Mouse (Mus musculus) embryonic facial prominence, embryonic 14.5 days (tissue): Measurements from ENCODE around the gene Zfhx3. TPM values are rescaled to one million over a fixed set of nuclear protein-coding genes. Genes with fewer than 3 reads are reported as not detected.

Experiments used
- ATAC-seq: fragments of 200-750 bp; cut with Nextera tagmentation; 2 replicates; pipeline ENCODE4 v1.8.0; 2017; ENCODE audit warnings: low read depth, moderate number of reproducible peaks, moderate TSS enrichment
- DNase-seq: peaks from one replicate; pipeline ENCODE4 v3.0.0-alpha.2; 2015; ENCODE audit warnings: low spot score
- H3K27ac ChIP-seq: fragments of 300-500 bp; sonication (generic); replicated peaks from 2 replicates; pipeline ENCODE4 v1.5.1; 2014; ENCODE audit warnings: low read depth, mild to moderate bottlenecking, low read length, moderate library complexity
- H3K27me3 ChIP-seq: fragments of 300-500 bp; sonication (generic); replicated peaks from 2 replicates; pipeline ENCODE4 v1.6.1; 2014; ENCODE audit warnings: low read length; ENCODE audit not compliant: control insufficient read depth, insufficient read depth
- H3K36me3 ChIP-seq: fragments of 300-500 bp; sonication (generic); 2 replicates; pipeline ENCODE4 v1.6.1; 2014; ENCODE audit warnings: low read length, mixed read lengths; ENCODE audit not compliant: control insufficient read depth, insufficient read depth
- H3K4me1 ChIP-seq: fragments of 300-500 bp; sonication (generic); 2 replicates; pipeline ENCODE4 v1.6.1; 2014; ENCODE audit warnings: antibody characterized with exemption, low read length; ENCODE audit not compliant: control insufficient read depth, insufficient read depth
- H3K4me2 ChIP-seq: fragments of 300-500 bp; sonication (generic); 2 replicates; pipeline ENCODE4 v1.6.1; 2014; ENCODE audit warnings: low read depth, mild to moderate bottlenecking, low read length, moderate library complexity, mixed read lengths
- H3K4me3 ChIP-seq: fragments of 300-500 bp; sonication (generic); 2 replicates; pipeline ENCODE4 v1.5.1; 2014; ENCODE audit warnings: low read depth, mild to moderate bottlenecking, low read length
- H3K9ac ChIP-seq: fragments of 300-500 bp; sonication (generic); 2 replicates; pipeline ENCODE4 v1.6.1; 2014; ENCODE audit warnings: low read depth, mild to moderate bottlenecking, low read length, moderate library complexity, mixed read lengths
- H3K9me3 ChIP-seq: fragments of 300-500 bp; sonication (generic); 2 replicates; pipeline ENCODE4 v1.6.1; 2016; ENCODE audit warnings: low read length; ENCODE audit not compliant: control insufficient read depth
- whole genome bisulfite sequencing: fragments of 180-500 bp; shearing (Covaris S2); extraction: QIAGEN DNeasy Blood & Tissue Kit; methylation state at CpG from one replicate; pipeline ENCODE4 v1.1.7; 2014; 5-methylcytosine and 5-hydroxymethylcytosine counted together
- polyA plus RNA-seq: library from polyadenylated mRNA; unstranded; fragments of >200 nt; fragmentation: Nextera tagmentation; extraction: Ambion mirVana; gene quantifications from 2 replicates; pipeline ENCODE4 v1.2.1, GENCODE M21; 2014

Zfhx3 gene
- polyA plus RNA-seq, 1 experiment from 2014 or later = 14.2 TPM

DNA sequence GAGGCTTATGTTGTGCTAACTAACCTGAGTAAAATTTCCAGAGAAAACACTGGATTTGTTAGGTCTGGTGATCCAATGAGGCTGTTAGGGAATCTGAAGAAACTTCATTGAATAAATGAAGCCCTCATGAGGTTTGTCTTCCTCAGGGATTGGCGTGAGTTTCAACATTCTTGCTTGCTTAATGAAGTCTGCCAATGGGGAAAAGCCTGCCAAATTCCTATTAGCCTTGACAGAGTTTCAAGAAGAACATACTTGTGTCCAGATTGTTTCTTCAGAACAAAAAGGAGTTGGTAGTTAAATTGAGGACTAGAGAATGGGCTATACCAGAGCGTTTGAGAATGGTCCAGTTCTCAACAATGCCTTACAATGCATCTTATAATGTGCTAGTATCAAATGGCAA, 385.3 kb downstream of the Zfhx3 start:
- no peak overlapping the region for H3K4me3 ChIP-seq
- DNase-seq (no peak), ATAC-seq (no peak)
- no peak overlapping the region for H3K27ac ChIP-seq
- H3K27me3 ChIP-seq = no peaks in the 10 kb centered on the region
- no peaks in the 10 kb centered on the region for H3K9me3 ChIP-seq
- WGBS = 79% methylated on average over 2 of the region's 2 CpGs
- no peak overlapping the region for H3K9ac ChIP-seq
- no peaks in the 10 kb centered on the region for H3K4me1 ChIP-seq
- H3K36me3 ChIP-seq = no peaks in the 10 kb centered on the region
- H3K4me2 ChIP-seq = no peak overlapping the region

DNA sequence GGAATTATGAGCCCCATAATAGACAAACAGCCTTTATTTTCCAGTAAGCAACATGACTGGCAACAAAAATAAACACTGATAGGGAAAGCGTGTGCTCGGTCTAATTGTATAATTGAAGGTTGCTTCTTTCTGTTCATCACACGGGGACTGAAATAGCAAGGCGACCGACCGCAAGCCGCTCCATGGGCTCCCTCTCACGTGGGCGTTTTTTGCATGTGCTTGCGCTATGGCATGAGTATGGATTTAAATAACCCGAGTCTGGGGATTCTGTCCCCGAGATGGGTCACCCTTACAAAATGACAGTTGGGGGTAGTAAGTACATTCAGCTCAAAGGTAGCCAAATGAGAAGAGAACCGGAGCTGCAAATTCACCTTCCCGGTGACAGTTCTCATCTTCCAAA, 405.9 kb downstream of the Zfhx3 start:
- WGBS = 84% methylated on average over 14 of the region's 14 CpGs
- no peak overlapping the region for H3K4me3 ChIP-seq
- no peak overlapping the region for H3K4me2 ChIP-seq
- ATAC-seq = no peak
- 0 out of 2 replicates have a peak, but pooled peaks cover 4% of the 10 kb centered on the region for H3K9me3 ChIP-seq
- H3K27me3 ChIP-seq = no peaks in the 10 kb centered on the region
- no peaks in the 10 kb centered on the region for H3K36me3 ChIP-seq
- no peaks in the 10 kb centered on the region for H3K4me1 ChIP-seq
- no peak for DNase-seq
- no peak overlapping the region for H3K27ac ChIP-seq
- no peak overlapping the region for H3K9ac ChIP-seq

DNA sequence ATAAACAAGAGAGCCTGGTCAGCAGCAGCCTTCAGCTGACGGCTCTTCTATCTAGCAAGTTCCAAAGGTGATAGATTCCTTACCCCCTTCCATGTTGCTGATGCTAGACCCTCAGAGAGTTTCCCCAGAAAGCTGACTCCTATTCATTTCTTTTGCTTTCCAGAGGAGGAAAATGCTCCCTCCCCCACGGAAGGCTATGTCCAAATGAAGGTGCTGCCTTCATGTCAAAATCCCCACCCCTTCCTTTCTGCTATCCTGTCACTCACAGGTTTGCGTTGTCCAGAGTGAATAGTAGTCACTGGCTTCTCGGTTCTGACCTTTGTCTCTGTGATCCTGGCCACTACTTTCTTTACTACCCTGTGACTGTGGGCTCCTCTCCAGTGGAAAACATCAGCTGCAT, 406.3 kb downstream of the Zfhx3 start:
- Histone ChIP-seq H3K36me3 (no peaks in the 10 kb centered on the region), H3K9me3 (0 out of 2 replicates have a peak, but pooled peaks cover 4% of the 10 kb centered on the region), H3K27ac (no peak overlapping the region), H3K4me3 (no peak overlapping the region), H3K4me2 (no peak overlapping the region), H3K27me3 (no peaks in the 10 kb centered on the region), H3K4me1 (no peaks in the 10 kb centered on the region), H3K9ac (no peak overlapping the region)
- WGBS = 60% methylated on average over 4 of the region's 4 CpGs
- DNase-seq (no peak), ATAC-seq (no peak)

DNA sequence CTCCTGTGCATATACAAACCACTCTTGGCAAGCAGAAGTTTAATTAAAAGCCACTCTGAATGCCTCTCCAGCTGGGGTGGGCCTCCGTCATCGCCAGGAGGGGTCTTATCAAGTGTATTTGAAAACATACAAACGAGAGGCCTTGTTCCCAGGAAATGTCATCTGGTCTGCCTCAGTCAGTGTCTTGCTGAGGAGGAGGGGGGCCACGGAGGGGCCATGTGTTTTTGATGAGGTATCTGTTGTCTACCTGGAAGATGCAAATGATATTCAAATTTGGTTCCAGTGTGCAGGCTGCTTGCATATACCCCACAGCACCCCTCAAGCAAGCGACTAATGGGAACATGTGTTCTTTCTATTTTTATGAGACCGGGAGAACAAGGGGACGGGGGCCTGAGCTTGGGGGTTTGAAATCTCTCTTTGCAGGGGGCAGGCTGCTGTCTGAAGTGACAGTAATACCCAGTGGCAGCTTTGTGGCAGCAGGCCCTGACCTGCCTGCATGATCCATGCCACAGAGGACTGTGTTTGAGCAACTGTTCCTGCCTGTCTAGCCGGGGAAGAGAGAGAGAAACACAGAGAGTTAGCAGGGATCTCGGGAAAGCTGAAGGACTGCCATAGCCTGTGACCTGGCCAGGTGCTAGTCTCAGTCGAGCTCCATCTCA, 412.8 kb downstream of the Zfhx3 start:
- Histone ChIP-seq H3K36me3 (no peaks in the 10 kb centered on the region), H3K27me3 (no peaks in the 10 kb centered on the region), H3K27ac (no peak overlapping the region), H3K4me3 (no peak overlapping the region), H3K9me3 (no peaks in the 10 kb centered on the region), H3K9ac (no peak overlapping the region), H3K4me2 (no peak overlapping the region), H3K4me1 (no peaks in the 10 kb centered on the region)
- peak; percentile 76; the same call in 1 of the 2 replicates for ATAC-seq
- WGBS = 30% methylated on average over 10 of the region's 10 CpGs
- DNase-seq = peak; percentile 50

DNA sequence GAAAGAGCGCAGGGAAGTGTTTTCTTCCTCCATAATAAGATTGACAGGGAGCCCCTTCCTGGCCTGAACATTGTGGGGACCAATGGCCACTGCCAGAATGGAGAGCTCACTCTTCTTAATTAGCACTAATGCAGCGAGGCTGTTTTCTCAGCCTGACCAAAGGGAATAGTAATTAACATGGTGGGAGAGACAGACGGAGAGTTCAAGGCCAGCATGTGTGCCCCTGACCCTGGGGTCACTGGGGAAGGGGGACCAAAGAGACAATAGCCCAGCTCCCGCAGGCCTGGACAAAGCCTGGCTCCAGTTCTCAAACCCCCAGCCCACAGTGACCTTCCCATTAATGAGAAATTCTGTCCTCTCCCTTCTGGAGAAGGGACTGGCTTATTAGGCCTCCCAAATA, 419.0 kb downstream of the Zfhx3 start:
- H3K36me3 ChIP-seq = no peaks in the 10 kb centered on the region
- DNase-seq (peak; percentile 27), ATAC-seq (no peak; the same call in 1 of the 2 replicates)
- no peak overlapping the region for H3K4me3 ChIP-seq
- 49% methylated on average over 4 of the region's 4 CpGs for WGBS
- no peak overlapping the region for H3K4me2 ChIP-seq
- H3K9ac ChIP-seq = no peak overlapping the region
- no peak overlapping the region for H3K27ac ChIP-seq
- 0 out of 2 replicates have a peak, but pooled peaks cover 3% of the 10 kb centered on the region for H3K27me3 ChIP-seq
- no peaks in the 10 kb centered on the region for H3K4me1 ChIP-seq
- no peaks in the 10 kb centered on the region for H3K9me3 ChIP-seq

- no peak overlapping the region for H3K4me2 ChIP-seq
- H3K9me3 ChIP-seq = no peaks in the 10 kb centered on the region
- DNase-seq (no peak), ATAC-seq (no peak)
- H3K4me1 ChIP-seq = no peaks in the 10 kb centered on the region
- 87% methylated on average over 9 of the region's 9 CpGs for WGBS
- H3K27me3 ChIP-seq = 0 out of 2 replicates have a peak, but pooled peaks cover 3% of the 10 kb centered on the region
- H3K9ac ChIP-seq = no peak overlapping the region
- H3K4me3 ChIP-seq = no peak overlapping the region
- no peak overlapping the region for H3K27ac ChIP-seq
- H3K36me3 ChIP-seq = no peaks in the 10 kb centered on the region
These were observed 420.0 kb downstream of the Zfhx3 start for GRCm38 (mm10) chr8:108362421-108362820.

DNA sequence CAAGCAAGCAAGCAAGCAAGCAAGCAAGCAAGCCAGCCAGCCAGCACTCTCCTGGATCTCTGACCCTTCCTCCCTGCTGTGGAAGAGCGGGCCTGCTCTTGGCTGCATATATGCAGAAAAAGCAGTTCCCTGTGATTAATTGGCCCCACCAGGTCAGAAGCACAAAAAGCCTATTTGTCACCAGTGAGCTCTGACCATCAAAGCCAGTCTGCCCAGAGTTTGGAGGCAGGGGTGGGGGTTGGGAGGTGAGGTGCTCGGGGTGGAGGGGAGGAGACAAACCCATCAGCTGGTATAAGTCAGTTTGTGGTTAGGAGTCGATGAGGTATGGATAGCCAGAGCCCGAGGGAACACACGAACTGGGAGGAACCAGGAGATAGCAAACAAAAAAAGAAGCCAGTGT, 421.0 kb downstream of the Zfhx3 start:
- Histone ChIP-seq H3K9ac (no peak overlapping the region), H3K4me2 (no peak overlapping the region), H3K4me1 (no peaks in the 10 kb centered on the region), H3K27ac (no peak overlapping the region), H3K36me3 (no peaks in the 10 kb centered on the region), H3K9me3 (no peaks in the 10 kb centered on the region), H3K27me3 (0 out of 2 replicates have a peak, but pooled peaks cover 3% of the 10 kb centered on the region), H3K4me3 (no peak overlapping the region)
- 22% methylated on average over 5 of the region's 5 CpGs for WGBS
- ATAC-seq = no peak
- DNase-seq = no peak

- Histone ChIP-seq H3K4me3 (no peak overlapping the region), H3K9me3 (no peaks in the 10 kb centered on the region), H3K4me1 (no peaks in the 10 kb centered on the region), H3K9ac (no peak overlapping the region), H3K4me2 (no peak overlapping the region), H3K36me3 (no peaks in the 10 kb centered on the region), H3K27me3 (0 out of 2 replicates have a peak, but pooled peaks cover 3% of the 10 kb centered on the region), H3K27ac (no peak overlapping the region)
- DNase-seq (no peak), ATAC-seq (no peak)
- 63% methylated on average over 8 of the region's 8 CpGs for WGBS
These were observed 421.4 kb downstream of the Zfhx3 start for GRCm38 (mm10) chr8:108363856-108364255.

DNA sequence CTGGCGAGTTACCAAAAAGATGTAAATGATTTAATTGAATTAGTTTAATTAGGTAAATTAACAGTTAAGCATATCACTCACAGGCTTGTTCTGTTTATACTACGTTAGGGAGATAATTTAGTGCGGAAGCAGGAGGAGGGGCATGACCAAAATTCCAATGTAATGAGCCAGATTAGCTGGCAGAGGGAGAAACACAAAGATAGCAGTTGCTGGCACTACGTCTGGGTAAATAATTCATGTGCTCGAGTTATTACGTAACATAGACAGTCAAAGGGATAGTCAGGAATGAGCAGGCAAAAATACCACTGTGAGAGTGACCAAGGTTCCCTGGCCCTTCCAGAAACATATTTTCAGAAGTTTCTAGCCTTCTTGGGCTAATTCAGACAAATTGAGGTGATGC, 426.6 kb downstream of the Zfhx3 start:
- H3K27me3 ChIP-seq = 0 out of 2 replicates have a peak, but pooled peaks cover 3% of the 10 kb centered on the region
- no peak overlapping the region for H3K4me3 ChIP-seq
- H3K27ac ChIP-seq = no peak overlapping the region
- H3K9me3 ChIP-seq = no peaks in the 10 kb centered on the region
- DNase-seq (peak; percentile 53), ATAC-seq (0 out of 2 replicates have a peak, but pooled peaks have one; percentile 30)
- WGBS = 26% methylated on average over 6 of the region's 6 CpGs
- H3K36me3 ChIP-seq = no peaks in the 10 kb centered on the region
- H3K4me1 ChIP-seq = peaks cover 7% of the 10 kb centered on the region; the same call in 1 of the 2 replicates
- no peak overlapping the region for H3K4me2 ChIP-seq
- no peak overlapping the region for H3K9ac ChIP-seq
